Mouse (Mus musculus) frontal cortex, postnatal 10 days (tissue): Measurements from ENCODE around the gene Siva1.

Experiments used
- DNase-seq, 2 experiments: peaks; one replicate each; pipeline ENCODE4 v3.0.0; 2022; ENCODE audit warnings: low spot score in 2 of 2, mixed read lengths in 1 of 2

Gene Siva1

GRCm38 (mm10) chr12:112658619-112659018, 14.1 kb downstream of the Siva1 start:
- no peak for DNase-seq

- no peak for DNase-seq
Measured at GRCm38 (mm10) chr12:112659109-112659508, 14.6 kb downstream of the Siva1 start.

- DNase-seq = no peak
Measured at GRCm38 (mm10) chr12:112660576-112661326, 16.3 kb downstream of the Siva1 start.

GRCm38 (mm10) chr12:112661327-112661605, 16.8 kb downstream of the Siva1 start:
- no peak for DNase-seq

- DNase-seq = no peak
Measured at GRCm38 (mm10) chr12:112661851-112662250, 17.4 kb downstream of the Siva1 start.

GRCm38 (mm10) chr12:112663303-112663702, 18.8 kb downstream of the Siva1 start:
- DNase-seq = no peak

- no peak for DNase-seq
Measured at GRCm38 (mm10) chr12:112663716-112664115, 19.2 kb downstream of the Siva1 start.

GRCm38 (mm10) chr12:112664124-112664523, 19.6 kb downstream of the Siva1 start:
- DNase-seq = no peak

- DNase-seq = no peak
Measured at GRCm38 (mm10) chr12:112664656-112665055, 20.2 kb downstream of the Siva1 start.

GRCm38 (mm10) chr12:112665445-112665844, 21.0 kb downstream of the Siva1 start:
- DNase-seq = peak; percentile 70 to 72

- DNase-seq = no peak
Measured at GRCm38 (mm10) chr12:112665881-112666544, 21.5 kb downstream of the Siva1 start.

- DNase-seq = no peak
Measured at GRCm38 (mm10) chr12:112667619-112668297, 23.3 kb downstream of the Siva1 start.

GRCm38 (mm10) chr12:112670718-112671393, 26.4 kb downstream of the Siva1 start:
- no peak for DNase-seq

- DNase-seq = no peak
Measured at GRCm38 (mm10) chr12:112671891-112672290, 27.4 kb downstream of the Siva1 start.

GRCm38 (mm10) chr12:112672744-112673575, 28.5 kb downstream of the Siva1 start:
- DNase-seq = no peak

- peak in 1 of 2 experiments; percentile 49 for DNase-seq
Measured at GRCm38 (mm10) chr12:112673576-112674091, 29.2 kb downstream of the Siva1 start.

GRCm38 (mm10) chr12:112674132-112675011, 29.9 kb downstream of the Siva1 start, which contains the start of gene Akt1:
Gene Akt1, minus strand, starts transcription at chr12:112674884.
- DNase-seq = peak; percentile 42 to 49

GRCm38 (mm10) chr12:112675245-112676035, 31.0 kb downstream of the Siva1 start:
- DNase-seq = peak; percentile 49 to 81

GRCm38 (mm10) chr12:112677076-112677475, 32.6 kb downstream of the Siva1 start:
- no peak for DNase-seq
